Mouse (Mus musculus) spleen, adult 2 months (tissue): ENCODE measurements around the gene Adarb1.

ENCODE experiments used
- CTCF ChIP-seq: fragments of 200-500 bp; IDR thresholded peaks from 2 replicates; pipeline ENCODE4 v1.5.1; 2011; ENCODE audit warnings: mild to moderate bottlenecking, inconsistent platforms; ENCODE audit not compliant: insufficient read depth, insufficient read length, insufficient replicate concordance; ENCODE audit errors: extremely low read depth
- POLR2A ChIP-seq: fragments of 200-500 bp; IDR thresholded peaks from 2 replicates; pipeline ENCODE4 v1.6.1; 2011; ENCODE audit warnings: low read depth, low read length, inconsistent platforms

GRCm38 (mm10) chr10:77374407-77374806, 43.7 kb downstream of the Adarb1 start:
- TF ChIP-seq CTCF (no peak), POLR2A (no peak)
